Mouse (Mus musculus) left cerebral cortex, adult 11 months (tissue): ENCODE results near the gene Naa16.
A peak's percentile ranks its signal among the peaks of the same experiment; 100 is the strongest.
"Not testable (repeated sequence)": the region's sequence is repeated elsewhere in the genome, so short reads cannot be mapped to it uniquely, and the experiment has no call there.

Experiments
- DNase-seq: peaks from one replicate; pipeline ENCODE4 v3.0.0; 2022; ENCODE audit warnings: low spot score

Gene Naa16

GRCm38 (mm10) chr14:79390265-79390926 lies at the start of gene Naa16:
Gene Naa16 (minus strand): TSS chr14:79390778.
- peak; percentile 89 for DNase-seq

DNA sequence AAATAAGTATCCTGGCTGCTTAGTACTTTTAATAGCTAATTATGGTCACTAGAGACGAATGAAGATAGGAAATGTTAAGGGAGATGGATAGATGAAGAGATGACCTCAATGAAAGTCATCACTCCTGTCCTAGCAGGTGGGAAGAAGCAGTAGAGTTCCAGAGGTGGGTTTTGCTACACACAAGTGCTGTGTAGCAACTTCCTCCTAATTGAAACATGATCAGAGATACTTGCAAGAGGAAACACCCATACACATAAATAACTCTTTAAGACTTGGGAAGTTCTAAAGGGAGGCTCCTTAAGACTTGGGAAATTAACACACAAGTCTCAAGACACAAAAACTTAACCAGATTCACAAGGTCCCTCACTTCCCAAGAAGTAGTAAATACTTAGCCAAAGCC lies 43.5 kb upstream of the Naa16 start:
- no peak for DNase-seq

GRCm38 (mm10) chr14:79426730-79427365 lies 36.3 kb upstream of the Naa16 start:
- DNase-seq: not testable (repeated sequence)

DNA sequence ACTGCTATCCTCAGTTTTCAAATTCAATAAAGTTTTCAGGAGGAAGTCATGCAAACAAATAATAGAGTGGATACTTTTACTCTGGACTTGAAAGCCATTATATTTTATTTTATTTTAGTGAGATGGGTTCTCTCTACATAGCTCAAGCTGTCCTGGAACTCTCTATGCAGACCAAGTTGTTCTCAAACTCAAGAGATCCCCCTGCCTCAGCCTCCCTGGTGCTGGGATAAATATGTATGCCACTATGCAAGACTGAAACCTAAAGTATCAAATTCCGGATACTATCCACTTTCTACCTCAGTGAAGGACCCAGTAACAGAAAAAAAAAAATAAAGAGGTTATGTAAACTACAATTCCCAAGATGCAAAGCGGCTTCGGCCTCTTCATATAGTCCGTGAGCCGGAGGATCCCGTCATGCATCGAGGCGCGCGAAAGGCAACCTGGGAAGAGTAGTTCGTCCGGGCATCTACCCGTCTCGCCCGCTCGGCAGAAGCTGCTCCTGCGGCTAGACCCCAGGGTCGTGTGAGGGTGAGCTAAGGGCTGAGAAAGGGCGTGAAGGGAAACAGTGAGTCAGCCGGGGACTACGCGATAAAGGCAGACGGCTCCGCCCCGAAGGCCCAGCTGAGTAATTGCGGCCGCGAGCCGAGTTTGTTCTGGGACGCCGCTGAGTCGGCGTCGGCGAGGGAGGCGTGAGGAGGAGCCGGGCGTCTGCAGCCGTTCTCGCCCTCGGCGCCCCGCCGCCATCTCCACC lies 35.6 kb upstream of the Naa16 start, which contains the start of gene Kbtbd7:
Gene Kbtbd7, plus strand, starts transcription at position 533 of the 751 bp plus-strand sequence.
- DNase-seq: peak; percentile 85

GRCm38 (mm10) chr14:79420083-79420685 lies 29.6 kb upstream of the Naa16 start:
- no peak for DNase-seq

- no peak for DNase-seq
Measured at GRCm38 (mm10) chr14:79413121-79413520, 22.5 kb upstream of the Naa16 start.

GRCm38 (mm10) chr14:79410662-79411061 lies 20.1 kb upstream of the Naa16 start:
- DNase-seq: no peak

DNA sequence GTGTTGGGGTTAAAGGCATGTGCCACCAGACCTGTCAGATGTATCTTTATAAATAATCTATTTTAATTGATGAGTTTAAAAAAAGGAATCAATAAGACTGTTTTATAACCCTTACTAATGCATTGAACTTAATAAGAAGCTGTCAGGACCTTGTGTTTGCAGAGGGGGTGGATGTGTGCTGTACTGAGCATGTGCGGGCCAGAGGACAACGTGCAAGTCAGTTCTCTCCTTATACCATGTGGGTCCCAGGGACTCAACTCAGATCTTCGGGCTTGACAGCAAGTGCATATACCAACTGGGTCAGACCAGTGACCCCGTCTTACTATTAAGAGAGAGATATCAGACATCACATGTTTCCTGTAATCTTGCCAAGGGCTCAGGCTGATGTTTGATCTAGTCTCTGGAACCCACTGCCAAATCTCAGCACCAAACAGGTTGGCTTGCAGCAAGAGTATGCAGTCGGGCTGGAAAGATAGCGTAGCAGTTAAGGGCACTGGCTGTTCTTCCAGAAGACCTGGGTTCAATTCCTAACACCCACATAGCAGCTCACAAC lies 18.8 kb upstream of the Naa16 start:
- no peak for DNase-seq

GRCm38 (mm10) chr14:79407641-79408040 lies 17.1 kb upstream of the Naa16 start:
- DNase-seq: no peak

- DNase-seq: peak; percentile 65
Measured at GRCm38 (mm10) chr14:79397321-79398122, 6.9 kb upstream of the Naa16 start, which contains the start of gene Mtrf1. Gene Mtrf1 (plus strand): TSS chr14:79397772.

GRCm38 (mm10) chr14:79394564-79394963 lies 4.0 kb upstream of the Naa16 start:
- no peak for DNase-seq

DNA sequence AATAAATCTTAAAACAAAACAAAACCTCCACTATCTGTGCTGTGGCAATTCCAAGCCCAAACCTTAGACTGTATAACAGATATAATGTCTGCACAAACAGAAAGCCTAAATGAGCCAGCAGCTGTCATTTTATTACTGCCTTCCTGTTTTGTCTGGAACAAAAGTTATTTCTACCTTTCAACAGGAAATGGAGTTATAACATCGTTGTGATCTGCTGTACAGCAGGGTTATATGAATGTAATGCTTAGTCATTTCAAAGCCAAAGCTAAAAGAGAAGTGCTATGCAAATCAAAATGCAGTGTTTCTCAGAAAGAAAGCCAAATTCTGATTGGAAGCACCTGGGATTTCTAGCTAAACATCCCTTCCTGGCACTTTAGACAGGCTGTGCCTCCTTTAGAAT lies 2.7 kb upstream of the Naa16 start:
- no peak for DNase-seq

DNA sequence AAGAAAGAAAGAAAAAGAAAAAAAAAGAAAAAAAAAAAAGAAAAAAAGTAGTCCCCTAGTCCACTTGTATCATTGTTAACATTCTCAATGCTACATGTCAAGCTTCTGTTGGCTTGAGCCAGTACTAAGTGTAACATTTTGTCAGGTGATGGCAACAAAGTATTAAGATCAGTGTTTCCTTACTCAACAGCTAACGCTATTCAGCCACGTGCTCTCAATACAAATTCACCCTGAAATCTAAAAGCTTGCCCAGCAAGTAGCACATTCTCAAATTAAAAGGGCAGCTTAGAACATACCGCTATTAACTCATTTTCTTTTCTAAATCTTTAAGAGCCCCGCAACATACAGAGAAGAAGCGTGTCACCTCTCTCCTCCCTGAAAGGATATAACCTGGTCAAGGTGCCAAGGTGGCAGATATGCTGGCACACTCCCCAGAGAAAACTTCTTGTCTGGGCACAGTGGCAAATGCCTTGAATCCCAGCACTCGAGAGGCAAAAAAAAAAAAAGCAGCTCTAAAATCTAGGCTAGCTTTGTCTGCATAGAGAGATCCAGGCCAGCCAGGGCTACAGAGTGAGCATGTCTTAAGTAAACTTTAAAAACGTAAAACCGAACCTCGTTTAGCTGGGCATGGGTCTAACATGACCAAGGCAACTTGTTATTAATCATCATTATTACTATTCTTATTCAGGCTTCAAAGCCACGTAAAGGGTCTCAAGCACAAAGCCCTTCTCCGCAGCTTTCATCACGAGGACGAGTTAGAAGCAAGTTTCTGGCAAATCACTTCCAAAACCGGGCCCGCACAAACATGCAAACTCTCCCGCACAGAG lies 927 bp downstream of the Naa16 start:
- no peak for DNase-seq

- DNase-seq: no peak
Measured at GRCm38 (mm10) chr14:79388304-79388703, 2.3 kb downstream of the Naa16 start.

DNA sequence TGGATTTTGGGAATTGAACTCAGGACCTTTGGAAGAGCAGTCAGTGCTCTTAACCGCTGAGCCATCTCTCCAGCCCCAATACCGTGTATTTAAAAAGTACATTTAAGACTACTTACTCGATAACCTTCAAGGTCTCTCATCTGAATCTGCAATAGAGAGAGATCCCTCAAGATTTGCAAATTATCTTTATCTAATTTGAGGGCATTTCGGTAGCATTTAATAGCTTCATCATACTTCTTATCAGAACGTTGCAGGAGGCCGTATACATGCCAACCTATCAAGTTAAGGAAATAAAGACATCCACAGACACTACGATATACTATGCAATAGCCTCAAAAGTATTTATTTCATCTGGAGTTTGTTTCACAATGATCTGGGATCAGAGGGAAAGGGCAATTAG lies 7.5 kb downstream of the Naa16 start:
- no peak for DNase-seq

- DNase-seq: no peak
Measured at GRCm38 (mm10) chr14:79377041-79377440, 13.5 kb downstream of the Naa16 start.

DNA sequence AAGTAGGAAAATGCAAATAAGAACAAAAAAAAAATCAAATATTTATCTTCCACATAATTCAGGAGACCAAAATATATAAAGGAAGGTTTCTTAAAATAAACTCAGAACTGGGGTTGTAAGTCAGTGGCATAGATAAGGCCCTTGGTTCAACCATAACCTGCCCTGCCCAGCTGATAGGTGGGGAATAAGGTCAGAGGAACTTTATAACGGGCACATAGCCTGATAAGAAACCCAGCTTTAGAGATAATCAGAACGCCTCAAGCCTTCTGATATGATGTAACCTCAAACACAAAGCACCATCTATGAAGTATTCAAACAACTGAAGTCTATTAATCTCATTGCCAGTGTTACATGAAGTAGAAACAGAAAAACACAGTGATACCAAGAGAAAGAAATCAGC lies 32.5 kb downstream of the Naa16 start:
- no peak for DNase-seq

DNA sequence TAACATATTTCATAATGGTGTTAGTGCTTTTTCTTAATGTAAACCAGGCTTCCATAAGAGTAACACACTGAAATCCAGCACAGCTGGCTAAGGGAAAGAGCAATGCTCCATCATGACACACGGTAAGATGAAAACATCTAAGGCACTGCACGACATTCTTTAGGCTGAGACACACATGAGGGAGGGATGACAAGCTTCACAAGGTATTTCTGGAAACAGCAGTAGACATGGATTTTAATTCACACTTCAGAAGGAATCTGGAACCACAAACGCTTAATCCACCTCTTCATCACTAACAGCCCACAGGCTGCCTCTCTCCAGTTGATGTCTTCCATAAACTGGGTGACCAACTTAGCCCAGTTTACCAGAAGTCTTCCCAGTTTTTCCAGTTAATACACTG lies 44.2 kb downstream of the Naa16 start:
- no peak for DNase-seq

DNA sequence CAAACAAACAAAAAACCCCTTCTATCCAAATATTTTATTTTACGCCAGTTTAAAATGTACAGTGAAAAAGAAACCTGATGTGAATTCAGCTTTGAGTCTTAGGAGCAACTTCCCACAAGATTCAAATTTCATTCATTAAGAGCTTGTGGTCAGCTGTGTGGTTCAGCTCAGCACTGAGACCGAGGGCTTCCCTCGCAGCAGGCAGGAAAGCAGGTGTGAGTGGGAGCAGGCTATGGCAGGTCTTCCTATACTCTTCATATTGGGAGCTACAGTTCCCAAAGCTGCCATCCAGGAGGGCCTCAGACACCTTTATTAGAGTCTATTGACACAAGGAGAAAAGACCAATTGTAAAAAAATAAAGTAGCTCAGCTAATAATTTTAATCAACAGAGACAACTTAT lies 55.0 kb downstream of the Naa16 start:
- no peak for DNase-seq

- no peak for DNase-seq
Measured at GRCm38 (mm10) chr14:79331936-79332335, 58.6 kb downstream of the Naa16 start.
